Mouse (Mus musculus): ENCODE results near the gene 2200002D01Rik. TPM values are rescaled to one million over a fixed set of nuclear protein-coding genes. Genes with fewer than 3 reads are reported as not detected.

2200002D01Rik gene
- 0.39 and 0.77 TPM in 2 replicates for polyA plus RNA-seq (2021; fragmentation: Nextera tagmentation)
- long read RNA-seq, experiment 1 = 0 reads
- long read RNA-seq, experiment 2 = 0 reads

DNA sequence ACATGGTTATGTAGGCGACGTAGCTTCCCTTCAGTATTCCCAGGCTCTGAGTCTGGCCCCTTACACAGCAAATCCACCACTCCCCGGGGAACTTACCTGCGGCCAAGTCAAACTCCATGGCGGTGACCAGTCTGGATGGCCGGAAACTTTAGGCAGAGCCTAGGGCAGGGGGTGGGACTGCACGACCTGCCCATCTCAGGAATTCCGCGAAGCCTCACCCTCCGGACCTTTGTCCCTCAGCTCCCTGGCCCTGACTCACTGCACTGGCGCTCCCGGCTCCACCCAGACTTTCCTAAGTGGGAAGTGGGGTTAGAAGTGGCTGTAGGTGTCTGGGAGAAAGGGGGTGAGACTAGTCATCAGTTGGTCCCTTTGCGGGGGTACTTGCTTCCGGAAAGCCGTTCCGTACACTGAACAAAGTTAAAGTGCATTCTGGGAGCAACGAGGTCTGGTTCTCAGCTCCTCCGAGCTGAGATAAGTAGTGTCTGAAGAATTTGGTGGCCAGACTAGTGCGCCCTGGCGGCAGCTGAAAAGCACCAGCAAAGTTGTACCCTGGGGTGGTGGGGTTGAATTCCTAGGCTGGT lies at the start of gene 2200002D01Rik:
TSS of gene 2200002D01Rik (minus strand) at position 206 of the 581 bp plus-strand sequence.

GRCm38 (mm10) chr7:29288942-29289638 lies 40.8 kb upstream of the 2200002D01Rik start, which contains the start of gene Ppp1r14a:
Ppp1r14a (plus strand) TSS chr7:29289308.

DNA sequence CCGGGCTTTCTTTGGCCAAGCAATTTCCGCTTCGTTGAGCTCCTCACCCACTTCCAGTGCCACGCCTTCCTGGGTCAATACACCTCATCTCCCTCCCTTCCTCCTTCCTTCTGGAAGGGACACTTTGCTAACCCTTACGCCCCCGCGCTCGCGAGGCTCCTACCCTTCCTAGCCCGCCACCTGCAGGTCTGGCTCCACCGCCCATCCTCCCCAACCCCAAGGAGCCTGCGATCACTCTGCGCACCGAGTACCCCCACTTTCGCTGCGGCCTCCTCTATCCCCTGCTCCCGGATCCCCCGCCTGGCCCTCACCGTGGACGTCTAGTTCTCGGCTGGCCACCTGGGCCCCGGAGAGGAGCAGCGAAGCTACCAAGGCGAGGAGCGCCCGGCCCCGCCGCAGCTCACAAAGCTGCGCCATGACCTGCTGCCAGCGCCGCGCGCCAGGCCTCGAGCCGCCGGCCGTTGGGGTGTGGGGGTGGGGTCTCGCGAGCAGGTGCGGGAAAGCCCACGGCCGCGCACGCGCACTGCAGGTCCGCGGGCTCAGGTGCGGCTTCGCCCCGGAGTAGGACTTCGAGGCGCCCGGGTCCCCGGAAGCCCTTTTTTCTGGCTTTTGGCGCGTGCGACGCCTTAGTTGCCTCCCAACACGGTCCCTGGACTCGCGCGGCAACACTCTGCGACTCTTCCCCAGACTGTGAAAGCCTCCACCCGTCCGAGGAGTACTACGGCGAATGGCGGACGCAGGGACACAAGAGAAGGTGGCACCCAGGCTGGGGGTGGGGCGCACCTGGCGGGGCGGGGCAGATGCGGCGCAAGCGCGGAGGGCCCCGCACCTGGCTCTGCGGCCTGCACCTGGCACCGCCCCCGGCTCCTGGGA lies 33.2 kb upstream of the 2200002D01Rik start, which contains the start of gene Spint2:
TSS of gene Spint2 (minus strand) at position 712 of the 873 bp plus-strand sequence.

GRCm38 (mm10) chr7:29238019-29238967 lies 10.0 kb downstream of the 2200002D01Rik start, which contains the start of gene Yif1b:
Yif1b (plus strand) TSS chr7:29238329.

DNA sequence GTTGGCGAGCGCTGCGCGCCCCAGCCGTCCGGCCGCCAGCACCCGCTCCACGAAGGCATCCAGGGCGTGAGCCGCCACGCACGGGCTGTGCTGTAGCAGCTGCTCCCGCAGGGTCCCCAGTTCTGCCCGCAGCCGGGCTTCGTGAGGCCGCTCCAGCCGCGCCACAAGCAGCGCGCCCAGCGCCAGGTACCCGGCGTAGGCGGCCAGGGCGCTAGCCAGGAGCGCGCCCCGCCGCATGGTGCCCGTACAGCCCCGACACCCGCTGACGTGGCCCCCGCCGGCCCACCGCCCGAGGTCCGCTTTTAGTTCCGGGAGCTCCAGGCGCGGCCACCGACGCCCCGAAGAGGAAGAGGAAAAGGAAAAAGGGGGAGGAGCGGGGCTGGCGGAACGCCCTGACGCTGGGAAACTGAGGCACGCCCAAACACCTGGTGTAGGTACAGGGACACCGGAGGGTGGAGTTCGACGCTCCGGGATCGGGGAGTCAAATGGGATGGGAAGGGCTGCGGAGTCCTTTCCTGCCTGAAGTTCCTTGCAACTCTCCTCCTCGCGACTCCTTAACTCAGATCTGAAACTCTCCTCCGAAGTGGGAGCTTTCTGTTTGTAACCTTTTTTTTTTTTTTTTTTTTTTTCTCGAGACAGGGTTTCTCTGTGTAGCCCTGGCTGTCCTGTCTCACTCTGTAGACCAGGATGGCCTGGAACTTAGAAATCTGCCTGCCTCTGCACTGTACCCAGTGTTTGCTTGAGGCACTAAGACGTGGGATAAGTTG lies 15.8 kb downstream of the 2200002D01Rik start, which contains the start of gene Kcnk6:
TSS of gene Kcnk6 (minus strand) at position 269 of the 767 bp plus-strand sequence.

DNA sequence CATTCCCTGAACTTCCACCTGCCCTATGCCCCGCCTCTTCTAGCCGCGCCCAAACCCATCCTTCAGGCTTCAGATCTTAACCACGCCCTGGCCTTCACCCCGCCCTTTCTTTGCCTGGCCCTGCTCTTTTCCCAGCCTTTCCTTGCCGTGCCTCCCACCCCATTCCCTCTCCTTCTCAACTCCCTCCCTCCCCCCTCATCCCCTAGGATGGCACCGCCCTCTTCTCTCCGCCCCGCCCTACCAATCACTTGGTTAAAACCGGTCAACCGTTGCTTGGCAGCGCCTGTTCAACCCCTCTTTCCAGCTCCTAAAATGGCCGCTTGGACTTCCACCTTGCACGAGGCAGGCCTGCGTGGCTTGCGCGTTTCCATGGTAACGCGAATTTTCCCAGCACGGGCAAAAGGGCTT lies 34.6 kb downstream of the 2200002D01Rik start, which contains the start of gene Catsperg1:
TSS of gene Catsperg1 (minus strand) at position 361 of the 408 bp plus-strand sequence.

Other genes with a start within 250 kb of the 2200002D01Rik start
- gene Ryr1, start 123.3 kb downstream of the 2200002D01Rik start, polyA plus RNA-seq (2021; fragmentation: Nextera tagmentation) = 2.2 and 2.4 TPM in 2 replicates
- 0.08 and 0.52 TPM in 2 replicates for gene Rasgrp4, start 113.6 kb downstream of the 2200002D01Rik start, polyA plus RNA-seq (2021; fragmentation: Nextera tagmentation)
- 60.6 and 63.0 TPM in 2 replicates for gene Fam98c, start 92.2 kb downstream of the 2200002D01Rik start, polyA plus RNA-seq (2021; fragmentation: Nextera tagmentation)
- gene Ggn, start 78.3 kb downstream of the 2200002D01Rik start, polyA plus RNA-seq (2021; fragmentation: Nextera tagmentation) = 0.11 and 0.20 TPM in 2 replicates
- 2.1 and 2.8 TPM in 2 replicates for gene Spred3, start 78.1 kb downstream of the 2200002D01Rik start, polyA plus RNA-seq (2021; fragmentation: Nextera tagmentation)
- 253 and 274 TPM in 2 replicates for gene Psmd8, start 67.8 kb downstream of the 2200002D01Rik start, polyA plus RNA-seq (2021; fragmentation: Nextera tagmentation)
- not detected in 2 replicates for gene Catsperg1, start 34.4 kb downstream of the 2200002D01Rik start, polyA plus RNA-seq (2021; fragmentation: Nextera tagmentation)
- gene Kcnk6, start 16.0 kb downstream of the 2200002D01Rik start, polyA plus RNA-seq (2021; fragmentation: Nextera tagmentation) = 0.65 and 1.0 TPM in 2 replicates
- gene Yif1b, start 10.1 kb downstream of the 2200002D01Rik start, polyA plus RNA-seq (2021; fragmentation: Nextera tagmentation) = 134 and 143 TPM in 2 replicates
- gene Spint2, start 33.4 kb upstream of the 2200002D01Rik start, polyA plus RNA-seq (2021; fragmentation: Nextera tagmentation) = 38.0 and 89.1 TPM in 2 replicates
- 13.6 and 15.6 TPM in 2 replicates for gene Ppp1r14a, start 40.8 kb upstream of the 2200002D01Rik start, polyA plus RNA-seq (2021; fragmentation: Nextera tagmentation)
- gene Dpf1, start 55.5 kb upstream of the 2200002D01Rik start, polyA plus RNA-seq (2021; fragmentation: Nextera tagmentation) = 43.6 and 49.5 TPM in 2 replicates

All from layer of hippocampus, adult 6 months (tissue).